In the genomic region with DNA sequence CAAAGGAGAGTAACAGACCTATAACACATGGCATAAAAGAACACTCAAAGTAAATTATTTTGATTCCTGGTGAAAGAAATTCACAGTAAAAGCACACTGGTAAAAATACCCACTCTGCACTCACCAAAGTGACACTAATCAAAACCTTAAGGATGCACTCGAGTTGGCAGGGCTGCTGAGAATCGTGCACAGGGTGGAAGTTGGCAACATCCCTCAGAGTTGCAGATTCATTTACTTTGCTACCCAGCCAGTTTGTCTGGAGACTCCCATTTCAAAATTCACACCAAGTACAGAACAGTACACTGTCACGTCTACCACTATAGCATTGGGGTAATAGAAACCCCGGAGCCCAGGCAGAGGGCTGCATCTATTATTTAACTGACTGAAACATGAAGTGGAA, we compare ENCODE assay signal across 27 mouse cellular contexts.
DNase-seq lines count a peak whose midpoint lies in the region; ATAC-seq lines count a peak whose summit lies in the region.
"Had no signal": no experiment of that assay in that cellular context is flagged by ENCODE, and none has a peak within 500 bp of the region (broad histone marks: within the 10 kb centered on the region; RNA-seq: fewer than 3 reads in every experiment).

No protein-coding gene starts in this region.

- ATAC-seq in forebrain, embryonic 15.5 days (replicated peaks), result peak; percentile 41; the same call in 1 of the 2 replicates
- ATAC-seq in forebrain, embryonic 13.5 days, result no peak
- ATAC-seq: intestine, postnatal 0 days; liver, postnatal 0 days; lung, postnatal 0 days; midbrain, embryonic 16.5 days had no signal

- peak; percentile 77 for DNase-seq in brain, adult 2 months (ENCODE audit: low read depth, low spot score)
- peak; percentile 26 to 58 for DNase-seq in left cerebral cortex, adult 18-20 months (ENCODE audit: low spot score in 2 of 2)
- peak; percentile 9 to 21 for DNase-seq in right cerebral cortex, adult 2 months (ENCODE audit: low spot score in 2 of 2)
- DNase-seq in gastrocnemius, adult 18-20 months (ENCODE audit: low spot score), result no peak
- DNase-seq in heart, postnatal 36 days, result no peak
- DNase-seq in gastrocnemius, postnatal 4 days (ENCODE audit: low spot score in 2 of 2), result no peak
- DNase-seq: adrenal gland, postnatal 14 days; cerebellum, adult 11 months; cerebellum, adult 9-11 months; gastrocnemius, adult 2 months; heart, adult 11 months; heart, postnatal 10 days; liver, postnatal 0 days; thymus, postnatal 25 days had no signal

- peaks cover 7% of the 10 kb centered on the region for H3K4me1 ChIP-seq in forebrain, embryonic 15.5 days
- peaks cover 10% of the 10 kb centered on the region; the same call in 1 of the 2 replicates for H3K4me1 ChIP-seq in forebrain, embryonic 13.5 days
- H3K4me1 ChIP-seq: embryonic facial prominence, embryonic 15.5 days; heart, embryonic 12.5 days; kidney, embryonic 15.5 days had no signal

- no peak overlapping the region for H3K27ac ChIP-seq in forebrain, embryonic 15.5 days (replicated peaks)
- no peak overlapping the region for H3K27ac ChIP-seq in forebrain, embryonic 13.5 days
- H3K27ac ChIP-seq: embryonic facial prominence, embryonic 15.5 days; gastrocnemius, adult 2 months; hindbrain, embryonic 12.5 days; kidney, embryonic 15.5 days; macrophage; midbrain, embryonic 10.5 days; neural tube, embryonic 13.5 days had no signal

- no peaks in the 10 kb centered on the region for H3K27me3 ChIP-seq in forebrain, embryonic 15.5 days
- H3K27me3 ChIP-seq in forebrain, embryonic 13.5 days, result no peaks in the 10 kb centered on the region
- H3K27me3 ChIP-seq: embryonic facial prominence, embryonic 15.5 days; heart, embryonic 12.5 days; hindbrain, embryonic 12.5 days; kidney, embryonic 15.5 days; neural tube, embryonic 13.5 days had no signal

- intact Hi-C loops in heart, postnatal 36 days (cut with DNase I), result no loop called here

- 67% methylated on average over 4 of the region's 4 CpGs for WGBS in forebrain, embryonic 15.5 days
- whole genome bisulfite sequencing in forebrain, embryonic 13.5 days, result 74% methylated on average over 4 of the region's 4 CpGs

- H3K9me3 ChIP-seq in forebrain, embryonic 15.5 days, result no peaks in the 10 kb centered on the region
- H3K9me3 ChIP-seq in forebrain, embryonic 13.5 days (replicated peaks), result no peaks in the 10 kb centered on the region
- H3K9me3 ChIP-seq: embryonic facial prominence, embryonic 15.5 days; hindbrain, embryonic 12.5 days; kidney, embryonic 15.5 days; midbrain, embryonic 10.5 days; neural tube, embryonic 13.5 days had no signal

- H3K4me3 ChIP-seq in forebrain, embryonic 15.5 days, result no peak overlapping the region
- H3K4me3 ChIP-seq in forebrain, embryonic 13.5 days, result no peak overlapping the region
- H3K4me3 ChIP-seq: embryonic facial prominence, embryonic 15.5 days; gastrocnemius, adult 2 months; heart, embryonic 12.5 days; hindbrain, embryonic 12.5 days; kidney, embryonic 15.5 days; midbrain, embryonic 10.5 days; myocyte; neural tube, embryonic 13.5 days had no signal

- no peak overlapping the region for H3K4me2 ChIP-seq in forebrain, embryonic 15.5 days (replicated peaks)
- H3K4me2 ChIP-seq in forebrain, embryonic 13.5 days, result no peak overlapping the region
- H3K4me2 ChIP-seq: embryonic facial prominence, embryonic 15.5 days; heart, embryonic 12.5 days; hindbrain, embryonic 12.5 days; kidney, embryonic 15.5 days; neural tube, embryonic 13.5 days had no signal

- no peaks in the 10 kb centered on the region for H3K36me3 ChIP-seq in forebrain, embryonic 15.5 days
- H3K36me3 ChIP-seq in forebrain, embryonic 13.5 days (ENCODE audit: poor library complexity, severe bottlenecking), result no peaks in the 10 kb centered on the region
- H3K36me3 ChIP-seq: embryonic facial prominence, embryonic 15.5 days; heart, embryonic 12.5 days; hindbrain, embryonic 12.5 days; kidney, embryonic 15.5 days; midbrain, embryonic 10.5 days; neural tube, embryonic 13.5 days had no signal

- no peak overlapping the region for H3K9ac ChIP-seq in forebrain, embryonic 15.5 days (replicated peaks)
- H3K9ac ChIP-seq in forebrain, embryonic 13.5 days, result no peak overlapping the region
- H3K9ac ChIP-seq: embryonic facial prominence, embryonic 15.5 days; heart, embryonic 12.5 days; hindbrain, embryonic 12.5 days; kidney, embryonic 15.5 days; liver, postnatal 0 days; neural tube, embryonic 13.5 days had no signal

Comparison
In these comparisons a context has a peak if more than half of its experiments do, and no peak if none do; other contexts are left out.
1. DNase-seq: peak in brain, adult 2 months (single experiment), left cerebral cortex, adult 18-20 months (2 of 2) and right cerebral cortex, adult 2 months (2 of 2); none in gastrocnemius, adult 18-20 months (single experiment), heart, postnatal 36 days (0 of 2) and gastrocnemius, postnatal 4 days (0 of 2).